Mouse (Mus musculus) lung, postnatal 0 days (tissue): Measurements from ENCODE around the gene Abca7. TPM values are rescaled to one million over a fixed set of nuclear protein-coding genes. Genes with fewer than 3 reads are reported as not detected.

Experiments used
- ATAC-seq: fragments of 200-750 bp; cut with Nextera tagmentation; 2 replicates; pipeline ENCODE4 v1.8.0; 2017; ENCODE audit warnings: moderate library complexity
- DNase-seq: peaks from one replicate; pipeline ENCODE4 v3.0.0-alpha.2; 2016; ENCODE audit warnings: low spot score
- H3K27ac ChIP-seq: fragments of 300-500 bp; sonication (generic); 2 replicates; pipeline ENCODE4 v1.5.1; 2014; ENCODE audit warnings: antibody characterized with exemption, mild to moderate bottlenecking, low read length, mixed read lengths
- H3K27me3 ChIP-seq: fragments of 300-500 bp; sonication (generic); replicated peaks from 2 replicates; pipeline ENCODE4 v1.6.1; 2014; ENCODE audit warnings: low read length, mixed read lengths; ENCODE audit not compliant: insufficient read depth
- H3K36me3 ChIP-seq: fragments of 300-500 bp; sonication (generic); 2 replicates; pipeline ENCODE4 v1.6.1; 2014; ENCODE audit warnings: low read length, mixed read lengths; ENCODE audit not compliant: insufficient read depth
- H3K4me1 ChIP-seq: fragments of 300-500 bp; sonication (generic); 2 replicates; pipeline ENCODE4 v1.6.1; 2014; ENCODE audit warnings: antibody characterized with exemption, low read depth, low read length, mixed read lengths; ENCODE audit not compliant: insufficient read depth
- H3K4me2 ChIP-seq: fragments of 300-500 bp; sonication (generic); replicated peaks from 2 replicates; pipeline ENCODE4 v1.6.1; 2014; ENCODE audit warnings: low read depth, mild to moderate bottlenecking, low read length, moderate library complexity, mixed read lengths
- H3K4me3 ChIP-seq: fragments of 300-500 bp; sonication (generic); 2 replicates; pipeline ENCODE4 v1.5.1; 2014; ENCODE audit warnings: low read depth, low read length
- H3K9ac ChIP-seq: fragments of 300-500 bp; sonication (generic); replicated peaks from 2 replicates; pipeline ENCODE4 v1.6.1; 2014; ENCODE audit warnings: low read depth, mild to moderate bottlenecking
- H3K9me3 ChIP-seq: fragments of 300-500 bp; sonication (generic); 2 replicates; pipeline ENCODE4 v1.6.1; 2016; ENCODE audit warnings: low read length, mixed read lengths
- CTCF ChIP-seq: IDR thresholded peaks from 2 replicates; pipeline ENCODE4 v1.5.1; 2016; ENCODE audit warnings: antibody characterized with exemption, mild to moderate bottlenecking
- EP300 ChIP-seq: IDR thresholded peaks from 2 replicates; pipeline ENCODE4 v1.6.1; 2016; ENCODE audit warnings: antibody characterized with exemption, mild to moderate bottlenecking, control low read depth
- WGBS: fragments of 180-500 bp; shearing (Covaris S2); extraction: QIAGEN DNeasy Blood & Tissue Kit; methylation state at CpG from one replicate; pipeline ENCODE4 v1.1.7; 2014; 5-methylcytosine and 5-hydroxymethylcytosine counted together
- polyA plus RNA-seq: library from polyadenylated mRNA; unstranded; fragments of >200 nt; fragmentation: Nextera tagmentation; extraction: Ambion mirVana; gene quantifications from 2 replicates; pipeline ENCODE4 v1.2.1, GENCODE M21; 2015

Gene Abca7
- polyA plus RNA-seq: 5.5 and 6.5 TPM in 2 replicates

DNA sequence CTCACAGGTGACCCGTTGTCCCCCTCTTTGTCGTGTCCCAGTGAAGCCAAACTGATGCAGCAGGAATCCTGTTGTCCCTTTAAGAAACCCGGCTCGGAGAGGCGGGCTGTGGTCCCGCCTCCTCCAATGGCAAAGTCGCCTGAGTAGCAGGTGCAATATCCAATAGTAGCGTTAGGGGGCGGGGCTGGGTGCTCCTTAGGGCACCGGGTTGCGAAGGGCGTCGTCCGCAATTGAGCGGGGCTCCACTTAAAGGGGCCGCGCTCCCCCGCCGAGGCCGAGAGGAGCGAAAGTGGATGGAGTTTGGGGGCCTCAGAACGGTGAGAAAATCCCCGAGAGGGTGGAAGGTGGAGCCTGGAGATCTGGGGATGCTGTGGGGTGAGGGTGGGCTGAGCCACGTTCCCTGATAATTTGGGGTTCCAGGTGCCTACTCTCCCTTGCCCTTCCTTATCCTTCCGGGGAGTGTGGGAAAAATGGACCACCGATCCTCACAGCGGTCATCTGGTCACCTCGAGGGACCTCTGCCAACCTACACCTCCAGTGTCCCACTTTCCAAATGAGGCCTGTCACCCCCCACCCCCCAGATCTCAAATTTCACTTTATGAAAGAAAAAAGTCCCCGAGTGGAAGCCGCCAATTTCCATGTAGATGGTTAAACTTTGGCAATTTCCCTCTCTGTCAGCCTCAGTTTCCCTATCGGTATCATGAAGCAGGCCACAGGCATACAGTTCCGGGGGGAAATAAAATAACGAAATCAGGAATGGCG lies at the start of gene Abca7:
Abca7 (plus strand) TSS at position 223 of the 762 bp plus-strand sequence.
- Histone ChIP-seq H3K9ac (peak within 1 kb of the TSS; percentile 50), H3K4me2 (peak within 1 kb of the TSS; percentile 70), H3K27ac (peak within 1 kb of the TSS; percentile 58), H3K4me1 (0 out of 2 replicates have a peak, but pooled peaks cover 5% of the 10 kb centered on the region), H3K36me3 (peaks cover 38% of the 10 kb centered on the region), H3K4me3 (peak within 1 kb of the TSS; percentile 43), H3K9me3 (no peaks in the 10 kb centered on the region), H3K27me3 (no peaks in the 10 kb centered on the region)
- DNase-seq: peak; percentile 96
- peak; percentile 93 for ATAC-seq
- 1% methylated on average over 34 of the region's 34 CpGs for WGBS
- TF ChIP-seq EP300 (no peak), CTCF (peak; percentile 43)

DNA sequence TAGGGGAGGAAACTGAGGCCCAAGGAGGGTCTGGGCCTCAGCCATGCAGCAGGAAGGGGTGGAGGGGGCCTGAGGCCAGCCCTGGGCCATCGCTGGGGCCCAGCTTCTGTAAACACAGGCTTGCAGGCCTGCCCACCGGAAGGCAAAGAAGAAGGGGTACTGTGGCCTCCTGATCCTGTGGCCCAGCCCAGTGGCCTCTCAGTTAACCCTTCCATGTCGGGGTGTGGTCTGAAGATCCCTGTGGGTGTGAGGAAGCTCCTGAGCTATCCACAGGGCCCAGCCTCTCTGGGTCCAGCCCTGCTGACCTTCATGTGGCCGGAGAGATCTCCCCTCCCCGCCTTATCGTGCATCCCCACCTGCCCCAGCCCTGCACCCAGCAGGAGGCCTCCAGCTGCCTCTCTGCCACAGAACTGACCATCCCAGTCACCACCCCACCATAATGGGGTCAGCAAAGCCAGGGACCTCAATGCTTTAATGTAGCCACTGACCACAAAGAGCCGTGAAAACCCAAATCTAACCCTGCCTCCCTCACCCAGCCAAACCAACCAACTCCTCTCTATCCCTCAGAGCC lies 49.5 kb upstream of the Abca7 start:
- DNase-seq (peak; percentile 42), ATAC-seq (peak; percentile 9; the same call in 1 of the 2 replicates)
- peaks cover 22% of the 10 kb centered on the region; the same call in 1 of the 2 replicates for H3K4me1 ChIP-seq
- no peak for TF ChIP-seq CTCF
- TF ChIP-seq EP300: no peak
- 22% methylated on average over 7 of the region's 7 CpGs for WGBS
- H3K4me3 ChIP-seq: no peak overlapping the region
- H3K9ac ChIP-seq: no peak overlapping the region
- peak overlapping the region; percentile 84; the same call in 1 of the 2 replicates for H3K27ac ChIP-seq
- no peaks in the 10 kb centered on the region for H3K9me3 ChIP-seq
- H3K36me3 ChIP-seq: peaks cover 30% of the 10 kb centered on the region
- H3K4me2 ChIP-seq: 0 out of 2 replicates have a peak overlapping the region, but pooled peaks have one; percentile 19
- no peaks in the 10 kb centered on the region for H3K27me3 ChIP-seq

DNA sequence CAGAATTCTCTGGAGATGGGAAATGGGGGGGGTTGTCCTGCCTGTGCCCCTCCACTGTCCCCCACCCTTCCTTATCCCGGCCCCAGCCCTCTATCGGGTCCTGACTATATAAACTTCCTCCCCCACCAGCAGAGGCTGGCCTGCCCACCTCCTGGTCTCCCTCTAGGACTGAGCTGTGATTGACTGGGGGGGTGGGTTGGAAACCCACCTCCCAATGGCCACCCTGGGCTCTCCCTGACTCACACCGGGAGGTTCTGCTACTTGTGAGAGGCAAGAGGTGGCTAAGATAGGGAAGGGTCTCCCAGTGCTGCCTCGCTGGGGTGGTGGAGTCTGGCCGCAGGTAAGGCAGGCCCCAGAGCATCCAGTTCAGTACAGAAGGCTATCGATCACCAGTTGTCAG lies 48.8 kb upstream of the Abca7 start:
- no peaks in the 10 kb centered on the region for H3K9me3 ChIP-seq
- DNase-seq (no peak), ATAC-seq (0 out of 2 replicates have a peak, but pooled peaks have one; percentile 11)
- H3K27ac ChIP-seq: no peak overlapping the region
- no peak overlapping the region for H3K4me2 ChIP-seq
- H3K4me3 ChIP-seq: no peak overlapping the region
- H3K4me1 ChIP-seq: peaks cover 22% of the 10 kb centered on the region; the same call in 1 of the 2 replicates
- no peaks in the 10 kb centered on the region for H3K27me3 ChIP-seq
- H3K36me3 ChIP-seq: peaks cover 31% of the 10 kb centered on the region
- H3K9ac ChIP-seq: no peak overlapping the region
- whole genome bisulfite sequencing: 56% methylated on average over 6 of the region's 6 CpGs
- TF ChIP-seq CTCF (no peak), EP300 (no peak)

DNA sequence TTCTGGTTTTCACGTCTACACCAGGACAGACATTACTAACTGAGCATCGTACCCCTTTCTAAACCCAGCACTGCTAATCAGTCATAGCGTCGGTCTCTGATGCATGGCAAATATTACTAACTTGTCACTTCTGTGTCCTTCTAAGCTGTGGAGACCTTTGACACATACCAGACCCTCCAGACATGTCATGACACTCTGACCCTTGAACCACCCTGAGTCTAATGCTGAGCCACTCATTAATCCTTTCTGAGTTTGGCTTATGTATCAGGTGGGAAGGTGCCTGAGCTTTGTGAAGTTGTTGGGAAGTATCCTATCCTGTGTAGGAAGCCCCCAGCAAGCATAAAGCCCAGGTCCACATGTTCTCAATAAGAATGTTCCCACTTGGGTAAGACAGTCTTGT lies 46.4 kb upstream of the Abca7 start:
- Histone ChIP-seq H3K4me1 (peaks cover 18% of the 10 kb centered on the region; the same call in 1 of the 2 replicates), H3K4me3 (no peak overlapping the region), H3K9ac (no peak overlapping the region), H3K36me3 (peaks cover 31% of the 10 kb centered on the region), H3K9me3 (no peaks in the 10 kb centered on the region), H3K4me2 (no peak overlapping the region), H3K27ac (no peak overlapping the region), H3K27me3 (no peaks in the 10 kb centered on the region)
- TF ChIP-seq CTCF (no peak), EP300 (no peak)
- ATAC-seq (no peak), DNase-seq (no peak)
- 86% methylated on average over 4 of the region's 4 CpGs for WGBS

DNA sequence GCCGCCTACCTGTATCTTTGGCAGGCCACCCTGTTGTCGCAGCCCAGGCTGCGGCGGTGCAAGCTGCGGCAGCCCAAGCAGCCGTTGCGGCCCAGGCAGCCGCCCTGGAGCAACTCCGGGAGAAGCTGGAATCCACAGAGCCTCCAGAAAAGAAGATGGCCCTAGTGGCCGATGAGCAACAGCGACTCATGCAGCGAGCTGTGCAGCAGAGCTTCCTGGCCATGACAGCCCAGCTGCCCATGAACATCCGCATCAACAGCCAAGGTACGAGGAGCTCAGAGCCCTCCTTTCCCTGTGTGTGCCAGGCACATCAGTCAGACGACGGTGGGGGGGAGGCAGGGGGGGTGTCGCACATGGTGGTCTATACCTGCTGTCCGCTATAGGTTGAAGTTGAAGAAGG lies 45.6 kb upstream of the Abca7 start:
- peaks cover 31% of the 10 kb centered on the region for H3K36me3 ChIP-seq
- H3K27ac ChIP-seq: no peak overlapping the region
- no peaks in the 10 kb centered on the region for H3K27me3 ChIP-seq
- H3K9ac ChIP-seq: no peak overlapping the region
- peaks cover 12% of the 10 kb centered on the region; the same call in 1 of the 2 replicates for H3K4me1 ChIP-seq
- H3K4me3 ChIP-seq: no peak overlapping the region
- WGBS: 88% methylated on average over 18 of the region's 18 CpGs
- no peak for TF ChIP-seq EP300
- TF ChIP-seq CTCF: no peak
- no peak overlapping the region for H3K4me2 ChIP-seq
- no peaks in the 10 kb centered on the region for H3K9me3 ChIP-seq
- ATAC-seq: no peak
- no peak for DNase-seq

DNA sequence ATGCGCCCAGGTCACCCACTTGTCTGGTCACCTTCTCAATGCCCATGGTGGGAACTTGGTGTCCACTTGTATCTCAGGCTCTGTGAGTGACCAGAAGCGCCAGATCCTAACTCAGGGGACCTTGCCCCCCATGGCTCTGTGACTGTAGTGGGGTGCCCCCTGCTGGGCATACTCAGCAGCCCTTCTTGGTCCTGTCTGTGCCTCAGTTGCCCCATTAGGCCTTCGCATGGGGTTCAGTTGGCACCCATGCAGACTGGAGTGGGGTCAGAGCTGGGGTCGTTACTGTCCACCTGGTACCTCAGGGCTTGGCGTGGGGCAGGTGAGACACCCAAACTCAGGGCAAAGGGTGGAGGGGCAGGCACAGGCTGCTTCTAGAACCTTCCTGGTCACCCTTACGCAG lies 42.3 kb upstream of the Abca7 start:
- Histone ChIP-seq H3K27ac (no peak overlapping the region), H3K36me3 (peaks cover 24% of the 10 kb centered on the region), H3K4me1 (no peaks in the 10 kb centered on the region), H3K27me3 (no peaks in the 10 kb centered on the region), H3K4me3 (no peak overlapping the region), H3K9me3 (no peaks in the 10 kb centered on the region), H3K4me2 (no peak overlapping the region), H3K9ac (no peak overlapping the region)
- DNase-seq: peak; percentile 40
- 0 out of 2 replicates have a peak, but pooled peaks have one; percentile 18 for ATAC-seq
- TF ChIP-seq EP300: no peak
- TF ChIP-seq CTCF: peak; percentile 83
- 88% methylated on average over 6 of the region's 6 CpGs for WGBS
